Mouse (Mus musculus) heart, postnatal 0 days (tissue): ENCODE measurements at regions not wholly inside any gene's neighbourhood (a gene's known extent, or its start where the extent isn't known, plus 50 kb on each side); places are given as distances from the start of the nearest gene placed in this dataset.

Experiments used
- ATAC-seq: fragments of 200-750 bp; cut with Nextera tagmentation; 2 replicates; pipeline ENCODE4 v1.8.0; 2017; ENCODE audit warnings: low read depth, moderate number of reproducible peaks, moderate library complexity; ENCODE audit not compliant: insufficient read depth
- DNase-seq: peaks from one replicate; pipeline ENCODE4 v3.0.0-alpha.2; 2016; ENCODE audit warnings: low spot score
- H3K27ac ChIP-seq: fragments of 300-500 bp; sonication (generic); 2 replicates; pipeline ENCODE4 v1.5.1; 2014; ENCODE audit warnings: low read depth, mild to moderate bottlenecking
- H3K27me3 ChIP-seq: fragments of 300-500 bp; sonication (generic); 2 replicates; pipeline ENCODE4 v1.6.1; 2014; ENCODE audit warnings: low read length, mixed read lengths; ENCODE audit not compliant: control insufficient read depth, insufficient read depth
- H3K36me3 ChIP-seq: fragments of 300-500 bp; sonication (generic); replicated peaks from 2 replicates; pipeline ENCODE4 v1.6.1; 2014; ENCODE audit warnings: low read length, mixed read lengths; ENCODE audit not compliant: control insufficient read depth, insufficient read depth
- H3K4me1 ChIP-seq: fragments of 300-500 bp; sonication (generic); 2 replicates; pipeline ENCODE4 v1.6.1; 2014; ENCODE audit warnings: antibody characterized with exemption; ENCODE audit not compliant: control insufficient read depth, insufficient read depth
- H3K4me2 ChIP-seq: fragments of 300-500 bp; sonication (generic); 2 replicates; pipeline ENCODE4 v1.6.1; 2014; ENCODE audit warnings: low read depth, mild to moderate bottlenecking, low read length, moderate library complexity
- H3K4me3 ChIP-seq: fragments of 300-500 bp; sonication (generic); 2 replicates; pipeline ENCODE4 v1.5.1; 2014; ENCODE audit warnings: low read depth, low read length
- H3K9ac ChIP-seq: fragments of 300-500 bp; sonication (generic); replicated peaks from 2 replicates; pipeline ENCODE4 v1.6.1; 2014; ENCODE audit warnings: low read depth, low read length, mixed read lengths
- H3K9me3 ChIP-seq: fragments of 300-500 bp; sonication (generic); replicated peaks from 2 replicates; pipeline ENCODE4 v1.6.1; 2016; ENCODE audit warnings: low read length; ENCODE audit not compliant: control insufficient read depth
- CTCF ChIP-seq: IDR thresholded peaks from 2 replicates; pipeline ENCODE4 v1.5.1; 2016; ENCODE audit warnings: antibody characterized with exemption, control low read depth, low read depth
- EP300 ChIP-seq: IDR thresholded peaks from 2 replicates; pipeline ENCODE4 v1.6.1; 2016; ENCODE audit warnings: antibody characterized with exemption, low read depth
- WGBS: fragments of 180-500 bp; shearing (Covaris S2); extraction: QIAGEN DNeasy Blood & Tissue Kit; methylation state at CpG from one replicate; pipeline ENCODE4 v1.1.7; 2014; 5-methylcytosine and 5-hydroxymethylcytosine counted together

DNA sequence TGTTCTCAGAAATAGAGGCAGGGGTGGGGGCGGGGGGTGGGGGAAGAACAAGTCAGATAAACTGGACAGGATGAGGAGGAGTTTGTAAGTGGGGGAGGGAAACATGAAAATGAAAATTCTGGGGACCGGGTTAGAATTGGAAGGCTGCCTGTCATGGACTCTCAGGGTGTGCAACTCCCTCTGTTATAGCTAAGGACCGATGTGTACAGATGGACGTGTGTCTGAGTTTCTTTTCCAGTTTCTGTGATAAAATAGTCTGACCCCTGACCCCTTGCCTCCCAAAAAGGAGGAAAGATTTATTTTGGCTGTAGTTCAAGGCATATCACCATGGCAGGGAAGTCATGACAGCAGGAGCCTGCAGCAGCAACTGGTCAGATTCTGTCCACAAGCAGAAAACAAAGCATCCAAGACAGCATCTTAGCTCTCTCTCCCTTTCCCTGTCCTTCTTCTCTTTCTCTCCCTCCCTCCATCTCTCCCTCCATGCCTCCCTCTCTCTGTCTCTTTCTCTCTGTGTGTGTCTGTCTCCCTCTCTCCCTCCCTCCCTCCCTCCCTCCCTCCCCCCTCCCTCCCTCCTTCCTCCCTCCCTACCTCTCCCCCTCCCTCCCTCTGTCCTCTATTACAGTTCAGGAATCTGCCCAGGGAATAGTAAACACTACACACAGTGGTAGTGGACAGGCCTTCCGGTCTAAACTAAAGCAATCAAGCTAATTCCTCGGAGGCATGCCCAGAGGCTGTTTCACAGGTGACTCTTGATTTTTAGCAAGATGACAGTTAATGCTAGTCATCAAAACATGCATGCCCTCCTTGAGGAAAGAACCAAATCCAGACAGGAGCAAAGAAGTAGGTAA is 941.3 kb downstream of the Mrps31 start:
- WGBS, result 34% methylated on average over 6 of the region's 6 CpGs
- no peak overlapping the region for H3K27ac ChIP-seq
- DNase-seq (peak; percentile 15), ATAC-seq (peak; percentile 33; the same call in 1 of the 2 replicates)
- H3K27me3 ChIP-seq, result no peaks in the 10 kb centered on the region
- peak overlapping the region; percentile 35 for H3K4me2 ChIP-seq
- no peaks in the 10 kb centered on the region for H3K4me1 ChIP-seq
- H3K4me3 ChIP-seq, result no peak overlapping the region
- TF ChIP-seq EP300 (no peak), CTCF (no peak)
- H3K9me3 ChIP-seq, result no peaks in the 10 kb centered on the region
- no peak overlapping the region for H3K9ac ChIP-seq
- H3K36me3 ChIP-seq, result no peaks in the 10 kb centered on the region

DNA sequence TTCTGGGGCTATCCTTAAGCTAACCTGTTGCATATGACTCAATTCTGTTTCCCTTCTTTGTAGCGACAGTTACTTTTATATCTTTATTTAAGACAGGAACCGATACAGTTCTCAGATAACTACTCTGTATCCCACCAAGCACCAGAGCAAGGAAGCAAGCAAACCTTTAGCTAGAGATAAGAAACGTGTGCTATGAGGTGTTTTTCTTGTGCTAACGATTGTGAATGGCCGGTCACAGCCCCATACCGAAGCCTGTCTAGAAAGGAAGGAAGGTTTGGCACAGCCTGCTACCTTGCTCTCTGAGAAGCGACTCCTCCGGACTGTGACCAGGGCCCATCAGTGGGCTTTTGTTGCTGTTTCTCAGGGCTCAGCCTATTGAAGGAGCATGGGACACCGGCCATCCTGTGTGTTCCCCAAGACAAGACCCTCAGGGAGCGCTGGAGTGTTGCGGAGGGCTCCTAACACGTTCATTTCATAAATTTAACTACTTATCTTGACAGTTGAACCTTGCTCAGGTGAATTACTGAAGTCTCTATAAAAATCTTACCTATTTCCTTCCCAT is 949.0 kb downstream of the Mrps31 start:
- no peak overlapping the region for H3K9ac ChIP-seq
- H3K27ac ChIP-seq, result no peak overlapping the region
- H3K4me3 ChIP-seq, result no peak overlapping the region
- H3K4me2 ChIP-seq, result no peak overlapping the region
- TF ChIP-seq CTCF, result no peak
- TF ChIP-seq EP300, result no peak
- no peaks in the 10 kb centered on the region for H3K4me1 ChIP-seq
- ATAC-seq (no peak), DNase-seq (no peak)
- H3K36me3 ChIP-seq, result no peaks in the 10 kb centered on the region
- H3K27me3 ChIP-seq, result no peaks in the 10 kb centered on the region
- WGBS, result 54% methylated on average over 12 of the region's 12 CpGs
- H3K9me3 ChIP-seq, result peaks cover 2% of the 10 kb centered on the region; the same call in 1 of the 2 replicates

- H3K36me3 ChIP-seq, result no peaks in the 10 kb centered on the region
- peak overlapping the region; percentile 32; the same call in 1 of the 2 replicates for H3K9ac ChIP-seq
- peak overlapping the region; percentile 38; the same call in 1 of the 2 replicates for H3K27ac ChIP-seq
- no peaks in the 10 kb centered on the region for H3K4me1 ChIP-seq
- no peak for DNase-seq
- TF ChIP-seq CTCF (no peak), EP300 (no peak)
- peaks cover 4% of the 10 kb centered on the region; the same call in 1 of the 2 replicates for H3K9me3 ChIP-seq
- ATAC-seq, result no peak
- H3K4me3 ChIP-seq, result no peak overlapping the region
- WGBS, result 23% methylated on average over 9 of the region's 9 CpGs
- no peaks in the 10 kb centered on the region for H3K27me3 ChIP-seq
- H3K4me2 ChIP-seq, result peak overlapping the region; percentile 28; the same call in 1 of the 2 replicates
Measured at GRCm38 (mm10) chr8:23360850-23361274, 949.7 kb downstream of the Mrps31 start.
